Mouse (Mus musculus): Measurements from ENCODE around the gene Gmnn.

Gmnn gene

DNA sequence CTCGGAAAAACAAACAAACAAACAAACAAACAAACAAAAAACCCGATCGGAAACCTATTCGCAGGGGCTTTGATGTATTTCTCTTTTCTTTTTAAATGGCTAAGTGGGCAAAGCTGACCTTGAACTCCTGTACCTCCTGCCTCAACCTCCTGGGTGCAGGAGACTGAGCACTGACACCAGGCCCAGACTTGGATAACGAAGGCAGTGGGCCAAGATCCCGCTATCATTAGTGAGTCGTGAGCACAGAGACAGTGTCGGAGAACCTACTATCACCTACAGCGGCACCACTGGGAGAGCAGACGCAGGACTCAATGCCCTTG, 680 bp downstream of the Gmnn start:
- no peak for DNase-seq (ENCODE audit: low spot score)

DNA sequence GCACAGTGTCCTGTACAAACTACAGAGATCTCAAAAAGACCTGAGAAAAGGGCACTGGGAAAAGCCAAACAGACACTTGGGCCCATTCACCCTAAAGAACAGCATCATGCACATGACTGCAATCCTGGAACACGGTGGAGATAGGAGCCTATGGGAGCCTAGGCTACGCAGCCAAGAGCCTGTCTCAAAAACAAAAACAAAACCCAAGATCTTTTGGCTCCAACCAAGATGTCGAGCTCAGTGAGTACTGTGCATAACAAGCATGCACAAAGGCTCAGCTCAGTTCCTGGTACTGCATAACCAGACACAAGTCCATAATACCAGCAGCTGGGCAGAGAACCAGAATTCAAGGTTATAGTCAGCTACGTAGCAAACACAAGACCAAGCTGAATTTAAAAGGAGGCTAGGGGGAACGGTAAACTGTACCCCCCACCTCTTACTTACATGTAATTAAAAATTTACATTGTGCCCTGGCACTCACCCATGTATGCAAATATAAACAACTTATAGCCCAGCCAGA, 1.3 kb downstream of the Gmnn start:
- no peak for DNase-seq (ENCODE audit: low spot score)

DNA sequence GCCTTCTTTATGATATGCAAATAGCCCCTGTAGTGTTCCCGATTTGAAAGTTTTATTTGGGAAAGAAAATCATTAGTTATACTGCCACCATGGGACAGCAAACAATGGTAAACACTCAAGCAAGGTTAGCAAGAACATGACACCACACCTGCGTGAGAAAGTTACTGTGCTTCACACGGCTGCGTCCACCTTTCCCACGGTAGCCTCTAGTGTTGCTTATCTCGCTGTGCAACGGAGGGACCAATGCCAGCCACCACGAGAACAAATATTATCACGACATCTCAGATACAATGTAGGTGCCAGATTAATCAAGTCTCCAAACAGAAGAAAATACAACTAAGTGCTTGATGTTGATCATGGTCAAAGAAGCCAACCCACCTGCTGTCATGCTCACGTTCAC, 2.3 kb downstream of the Gmnn start:
- no peak for DNase-seq (ENCODE audit: low spot score)

GRCm38 (mm10) chr13:24757820-24758564, 3.7 kb downstream of the Gmnn start:
- DNase-seq (ENCODE audit: low spot score) = no peak

DNA sequence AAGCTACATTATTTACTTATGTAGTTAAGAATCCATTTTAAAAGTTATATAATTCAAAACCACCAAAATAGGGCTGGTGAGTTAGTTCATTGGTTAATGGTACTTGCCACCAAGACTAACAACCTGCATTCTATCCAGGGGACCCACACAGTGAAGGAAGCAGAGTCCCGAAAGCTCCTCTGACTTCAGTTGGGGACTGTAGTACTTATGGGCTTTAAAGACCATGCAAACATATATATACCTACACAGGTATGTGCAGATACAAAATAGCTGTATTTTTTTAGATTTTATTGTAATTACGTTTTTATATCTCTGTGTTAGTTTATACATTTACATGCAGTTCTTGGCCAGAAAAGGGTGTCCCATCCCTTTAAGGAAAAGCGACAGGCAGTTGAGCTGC, 5.0 kb downstream of the Gmnn start:
- no peak for DNase-seq (ENCODE audit: low spot score)

DNA sequence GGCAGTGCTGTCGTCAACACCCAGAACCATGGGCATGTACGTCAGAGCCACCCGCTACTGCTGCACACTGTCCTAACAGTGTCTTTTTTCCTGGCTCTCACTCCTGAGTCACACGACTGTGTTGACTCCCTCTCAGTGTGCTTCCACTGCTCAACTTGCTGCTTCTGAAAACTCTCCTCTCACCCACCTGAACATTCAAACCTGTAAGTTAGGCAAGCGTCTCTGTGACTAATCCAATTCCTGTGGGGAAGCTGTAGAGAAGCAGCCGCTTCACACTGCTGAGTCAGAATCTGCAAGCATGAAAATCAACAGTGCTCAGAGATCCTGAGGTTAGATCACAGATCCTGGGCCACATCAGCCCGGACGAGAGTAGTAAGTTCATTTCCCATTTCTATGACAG, 10.3 kb downstream of the Gmnn start:
- no peak for DNase-seq (ENCODE audit: low spot score)

DNA sequence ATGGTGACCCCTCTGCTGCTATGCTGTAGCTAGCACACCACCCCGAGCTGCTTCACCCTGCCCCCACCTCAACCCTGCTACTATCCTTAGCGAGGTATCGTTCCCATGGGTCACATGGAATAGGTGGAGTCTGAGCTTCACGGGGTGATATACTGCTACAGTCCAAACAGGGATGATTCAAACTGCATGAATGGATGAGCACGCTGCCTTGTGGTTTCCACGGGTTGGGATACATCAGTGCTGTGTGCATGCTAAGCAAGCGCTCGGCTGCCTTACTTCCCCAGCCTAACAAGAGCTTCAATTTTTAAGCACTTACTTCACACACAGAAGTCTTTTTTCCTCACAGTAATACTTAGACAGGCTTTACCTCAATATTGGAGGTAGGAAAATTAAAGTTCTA, 10.9 kb downstream of the Gmnn start:
- no peak for DNase-seq (ENCODE audit: low spot score)

DNA sequence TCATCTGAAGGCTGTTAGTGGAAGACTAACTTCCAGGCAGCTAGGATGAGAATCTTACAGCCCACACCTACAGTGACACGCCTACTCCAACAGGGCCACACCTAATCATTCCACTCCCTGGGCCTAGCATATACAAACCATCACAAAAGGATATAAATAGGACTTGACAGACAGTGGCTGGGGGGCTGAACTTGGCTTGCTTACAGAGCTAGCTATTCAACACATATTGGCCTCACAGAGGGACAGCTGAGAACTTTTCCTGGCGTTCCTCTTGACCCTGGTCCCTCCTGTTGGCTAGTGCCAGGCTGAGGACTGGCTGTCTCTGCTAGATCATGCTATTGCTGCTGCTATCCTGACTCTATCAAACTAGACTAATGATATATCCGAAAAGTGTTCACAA, 13.9 kb downstream of the Gmnn start:
- no peak for DNase-seq (ENCODE audit: low spot score)

DNA sequence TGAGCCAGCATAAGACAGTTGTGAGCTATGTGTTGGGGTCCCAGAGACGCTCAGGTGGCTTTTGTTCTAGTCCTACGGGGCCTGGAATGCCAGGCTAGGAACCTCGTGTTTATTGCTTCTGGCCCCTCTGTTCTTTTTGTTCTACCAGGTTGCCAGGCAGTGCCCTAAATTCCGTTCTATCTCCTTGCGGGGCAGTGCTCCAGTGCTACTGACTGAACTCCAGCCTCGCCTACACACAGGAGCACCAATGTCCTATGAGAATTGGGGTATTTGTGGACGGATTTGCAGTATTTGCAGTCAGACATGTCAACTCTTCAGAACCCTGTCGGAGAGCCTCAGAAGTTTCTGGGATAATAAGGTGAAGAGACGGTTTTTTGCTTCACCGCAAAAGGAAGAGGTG, 20.7 kb downstream of the Gmnn start, which contains the start of gene Armh2:
Armh2 (plus strand) TSS at position 205 of the 400 bp plus-strand sequence.
- DNase-seq (ENCODE audit: low spot score) = no peak

DNA sequence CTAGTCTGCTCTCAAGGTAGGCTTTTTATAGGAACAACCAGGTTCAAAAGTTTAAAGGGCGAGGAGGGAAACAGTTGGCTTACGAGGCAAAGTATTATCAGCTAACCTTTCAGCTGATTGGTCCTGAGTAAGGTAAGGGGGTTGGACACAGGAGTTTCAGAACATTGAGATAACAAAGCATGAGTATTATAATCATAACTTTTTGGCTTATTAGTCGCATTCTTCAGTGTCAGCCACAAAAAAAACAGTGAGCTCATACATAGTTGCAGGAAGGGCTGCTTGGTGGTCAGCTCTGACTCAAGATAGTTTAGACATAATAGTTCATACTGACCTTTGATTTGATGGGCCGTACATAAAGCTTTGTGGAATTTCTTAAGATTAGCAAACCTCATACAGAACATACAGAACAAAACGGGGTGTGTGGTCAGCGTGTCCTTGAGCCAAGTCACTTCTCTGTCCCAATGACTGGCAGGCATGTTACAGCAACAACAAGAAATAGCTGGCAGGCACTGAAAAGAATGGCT, 26.1 kb downstream of the Gmnn start:
- no peak for DNase-seq (ENCODE audit: low spot score)

GRCm38 (mm10) chr13:24734502-24734901, 27.2 kb downstream of the Gmnn start:
- no peak for DNase-seq (ENCODE audit: low spot score)

GRCm38 (mm10) chr13:24729128-24729527, 32.6 kb downstream of the Gmnn start:
- no peak for DNase-seq (ENCODE audit: low spot score)

DNA sequence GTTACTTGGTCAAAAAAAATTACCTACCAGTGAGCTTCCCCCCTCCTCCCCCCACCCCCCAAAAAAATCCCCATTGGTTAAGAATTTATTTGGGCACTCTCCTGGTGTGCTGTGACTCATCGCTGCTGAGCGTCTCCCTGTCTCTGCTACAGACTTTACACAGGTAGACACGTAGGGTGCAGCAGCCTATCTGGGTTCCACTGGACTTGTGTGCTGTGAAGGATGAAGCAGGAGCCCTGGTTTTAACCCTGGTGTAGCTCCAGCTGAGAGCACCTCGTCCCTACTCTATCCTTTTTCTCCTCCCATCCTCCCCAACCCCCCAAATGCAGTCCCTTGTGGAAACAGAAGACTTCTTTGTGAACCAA, 37.3 kb downstream of the Gmnn start:
- no peak for DNase-seq (ENCODE audit: low spot score)

GRCm38 (mm10) chr13:24723699-24724394, 37.9 kb downstream of the Gmnn start:
- no peak for DNase-seq (ENCODE audit: low spot score)

DNA sequence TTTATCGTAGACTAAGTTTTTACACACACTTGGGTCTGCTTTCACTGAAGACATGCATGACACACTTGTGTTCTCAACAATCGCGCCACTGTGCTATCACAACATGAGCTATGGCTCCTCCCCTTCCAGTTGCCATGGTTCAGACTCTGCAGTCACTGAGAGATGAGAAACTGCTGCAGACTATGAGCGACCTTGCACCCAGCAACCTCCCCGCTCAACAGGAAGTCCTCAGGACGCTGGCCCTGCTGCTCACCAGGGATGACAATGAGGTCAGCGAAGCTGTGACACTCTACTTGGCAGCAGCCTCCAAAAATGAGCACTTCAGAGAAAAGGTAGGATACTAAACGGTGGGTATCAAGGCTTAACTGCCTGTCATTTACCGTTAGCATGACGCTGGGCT, 40.2 kb downstream of the Gmnn start:
- DNase-seq (ENCODE audit: low spot score) = no peak

DNA sequence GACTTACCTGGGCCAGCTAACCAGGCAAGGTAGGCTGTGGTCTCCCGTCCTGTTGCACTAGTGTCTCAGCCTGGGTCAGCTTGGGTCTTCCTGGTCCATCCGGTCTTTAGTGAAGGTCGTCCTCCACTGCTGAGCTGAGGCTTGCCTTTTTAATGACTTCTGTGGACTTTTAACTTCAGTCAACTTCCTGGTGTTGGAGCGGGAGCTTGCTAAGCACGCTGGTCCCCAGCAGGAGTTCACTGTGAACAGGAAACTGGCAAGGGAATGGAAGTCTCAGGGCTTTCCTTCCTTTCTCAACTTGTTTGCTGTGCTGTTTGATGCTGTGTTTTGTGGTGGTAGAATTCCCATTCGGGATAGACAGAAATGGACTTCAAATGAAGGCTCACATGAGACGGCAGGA, 44.0 kb downstream of the Gmnn start:
- no peak for DNase-seq (ENCODE audit: low spot score)

DNA sequence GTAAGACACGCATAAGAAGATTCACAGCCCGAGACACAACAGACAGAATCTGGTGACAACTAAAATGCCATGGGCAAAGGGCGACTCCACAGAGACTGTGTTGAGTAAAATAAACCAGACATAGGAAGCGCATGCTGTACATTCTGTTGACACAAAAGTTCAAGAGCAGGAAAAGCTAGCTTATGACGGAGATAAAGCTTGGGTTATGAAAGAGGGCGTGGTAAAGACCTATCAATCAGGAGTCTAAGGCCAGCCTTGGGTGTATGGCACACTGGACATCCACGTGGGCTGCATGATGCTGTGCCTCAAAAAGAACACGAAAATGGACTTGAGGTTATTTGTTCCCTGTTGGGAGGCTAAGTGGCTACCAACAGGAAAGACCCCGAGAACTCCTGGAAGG, 45.3 kb downstream of the Gmnn start:
- no peak for DNase-seq (ENCODE audit: low spot score)

- no peak for DNase-seq (ENCODE audit: low spot score)
Observed at GRCm38 (mm10) chr13:24715601-24716000, 46.1 kb downstream of the Gmnn start.

DNA sequence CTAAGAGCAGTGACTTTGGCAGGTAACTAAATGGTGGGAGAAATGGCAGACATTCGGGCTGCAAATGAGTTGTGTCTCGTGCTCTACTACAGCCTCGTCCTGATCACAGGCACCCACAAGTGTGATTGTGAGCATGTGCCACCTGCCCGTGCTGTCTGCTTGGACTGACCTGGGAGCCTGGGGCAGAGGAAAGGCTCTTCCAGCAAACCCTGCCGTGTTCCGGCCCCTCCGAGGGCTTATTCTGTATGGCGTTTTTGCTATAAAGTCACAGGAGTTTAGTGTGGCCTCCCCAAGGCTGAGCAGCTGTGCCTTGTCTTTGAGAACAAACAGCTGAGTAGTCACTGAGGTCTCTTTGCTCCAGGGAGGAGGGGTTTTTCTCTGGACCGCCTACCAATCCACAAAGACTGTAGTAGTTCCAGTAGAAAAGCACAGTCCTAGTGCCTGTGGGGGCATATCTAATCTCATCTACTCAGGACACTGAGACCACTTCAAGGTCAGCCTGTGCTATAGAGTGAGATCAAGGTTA, 47.3 kb downstream of the Gmnn start:
- no peak for DNase-seq (ENCODE audit: low spot score)

DNA sequence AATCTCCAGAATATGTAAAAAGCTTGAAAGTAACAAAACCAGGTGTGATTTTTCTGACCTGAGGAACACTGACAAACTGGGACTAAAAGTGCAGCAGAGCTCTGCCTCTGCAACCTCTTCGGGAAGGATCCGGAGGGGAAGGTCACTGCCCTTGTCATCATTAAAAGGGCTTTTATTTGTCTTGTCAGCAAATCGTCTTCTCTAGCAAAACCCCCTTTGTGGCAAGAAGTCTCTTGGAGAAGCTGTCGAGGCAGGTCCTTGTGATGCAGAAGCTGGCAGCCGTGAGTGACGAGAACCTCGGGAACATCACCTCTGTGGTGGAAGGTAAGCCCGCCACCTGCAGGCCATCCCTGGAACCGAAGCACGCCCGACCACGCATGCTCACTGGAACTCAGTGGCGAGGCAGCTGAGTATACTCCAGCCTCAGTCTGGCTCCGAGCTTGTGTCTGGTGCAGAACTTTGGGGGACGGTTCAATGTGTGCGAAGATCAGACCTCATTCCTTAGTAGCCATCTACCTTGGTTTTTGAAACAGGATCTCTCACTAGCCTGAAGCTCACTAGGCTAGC, 48.2 kb downstream of the Gmnn start:
- peak; percentile 91 for DNase-seq (ENCODE audit: low spot score)

GRCm38 (mm10) chr13:24712581-24713130, 49.1 kb downstream of the Gmnn start:
- DNase-seq (ENCODE audit: low spot score) = no peak

GRCm38 (mm10) chr13:24710968-24711367, 50.8 kb downstream of the Gmnn start:
- DNase-seq (ENCODE audit: low spot score) = no peak
